Mouse (Mus musculus): ENCODE data around the gene Arhgef18.

Arhgef18 gene

DNA sequence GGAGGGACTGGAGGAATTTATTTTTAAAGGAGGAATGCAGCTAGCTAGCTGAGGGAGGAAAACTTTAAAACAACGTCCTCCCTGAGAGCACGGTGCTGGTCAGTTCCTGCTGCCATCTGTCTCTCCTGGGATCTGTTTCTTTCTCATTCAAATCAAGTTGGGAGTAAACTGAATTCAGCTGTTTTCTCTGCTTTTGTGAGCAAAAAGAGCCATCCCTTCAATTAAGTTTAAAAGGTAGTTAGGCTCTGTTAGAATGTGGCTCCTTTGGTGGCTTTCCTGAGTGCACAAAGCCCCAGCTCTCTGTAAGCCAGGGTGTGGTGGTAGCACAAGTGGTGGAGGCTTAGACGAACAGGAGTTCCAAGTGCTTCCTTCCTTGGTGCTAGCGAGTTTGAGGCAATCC lies 2.4 kb downstream of the Arhgef18 start:
- no peak for DNase-seq (ENCODE audit: low spot score in 2 of 2)

DNA sequence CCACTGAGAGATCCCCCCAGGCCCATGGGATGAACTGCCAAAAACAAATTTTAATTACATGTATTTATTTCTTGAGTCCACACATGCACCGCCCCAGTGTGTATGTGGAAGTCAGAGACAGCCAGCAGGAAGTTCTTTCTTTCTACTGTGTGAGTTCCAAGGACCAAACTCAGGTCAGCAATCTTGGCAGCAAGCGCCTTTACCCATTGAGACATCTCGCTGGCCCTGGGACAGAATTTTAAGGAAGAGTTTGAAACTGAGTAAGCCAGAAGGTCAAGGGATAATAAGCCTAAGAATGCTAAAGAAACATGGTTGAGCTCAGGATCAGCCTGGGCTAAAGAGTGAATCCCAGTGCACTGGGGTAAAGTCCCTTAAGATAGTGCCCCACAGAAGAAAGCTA lies 4.8 kb downstream of the Arhgef18 start:
- no peak for DNase-seq (ENCODE audit: low spot score in 2 of 2)

DNA sequence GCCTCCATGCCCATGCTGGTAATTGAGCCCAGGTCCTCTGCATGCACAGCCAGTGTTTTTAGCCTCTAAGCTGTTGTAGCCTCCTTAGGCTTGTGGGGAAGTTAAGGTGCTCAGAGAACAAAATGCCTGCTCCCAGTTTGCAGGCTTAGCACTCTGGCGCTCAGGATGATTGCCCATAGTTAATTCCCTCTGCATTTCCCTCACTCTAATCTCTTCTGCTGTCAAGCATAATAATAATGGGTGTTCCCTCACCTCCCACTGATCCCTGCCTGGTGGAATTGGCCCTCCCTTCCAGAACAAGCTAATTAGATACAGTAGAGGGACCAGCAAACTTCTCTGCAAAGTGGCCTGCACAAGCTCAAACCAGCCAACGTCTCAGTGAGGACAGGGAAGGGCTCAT lies 7.7 kb downstream of the Arhgef18 start:
- DNase-seq (ENCODE audit: low spot score in 2 of 2): no peak

DNA sequence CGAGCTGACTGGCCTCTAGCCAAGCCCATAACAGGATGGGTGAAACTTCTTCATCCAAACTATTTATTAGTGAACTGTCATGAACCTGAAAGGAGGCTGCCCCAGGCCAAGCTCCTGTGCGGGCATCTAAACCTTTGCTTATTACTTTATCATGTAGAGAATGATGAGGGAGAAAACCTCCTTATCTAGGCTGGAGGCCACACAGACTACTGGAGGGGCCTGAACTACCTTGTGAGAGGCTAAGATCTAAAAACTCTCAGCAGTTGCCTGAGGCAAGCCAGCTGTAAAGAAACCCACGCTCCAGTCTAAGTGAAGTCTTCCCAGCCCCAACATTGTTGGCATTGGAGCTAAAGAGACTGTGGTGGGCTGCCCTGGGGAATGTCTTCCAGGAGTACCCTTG lies 14.6 kb downstream of the Arhgef18 start:
- DNase-seq (ENCODE audit: low spot score in 2 of 2): no peak

DNA sequence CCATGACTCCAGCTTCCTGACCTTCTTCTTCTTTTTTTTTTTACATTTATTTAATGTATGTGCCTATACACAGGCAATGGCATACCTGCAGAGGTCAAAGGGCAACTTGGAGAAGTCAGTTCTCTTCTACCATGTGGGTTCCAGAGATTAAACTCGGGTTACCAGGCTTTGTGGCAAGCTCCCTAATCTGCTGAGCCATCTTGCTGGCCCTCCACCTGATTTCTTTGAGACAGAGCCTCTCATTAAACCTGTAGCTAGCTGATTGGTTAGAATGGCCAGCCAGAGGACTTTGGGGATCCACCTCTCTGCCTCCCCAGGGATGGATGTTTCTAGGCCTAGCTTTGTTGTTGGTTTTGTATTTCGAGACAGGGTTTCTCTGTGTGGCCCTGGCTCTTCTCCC lies 18.3 kb downstream of the Arhgef18 start:
- DNase-seq (ENCODE audit: low spot score in 2 of 2): no peak

DNA sequence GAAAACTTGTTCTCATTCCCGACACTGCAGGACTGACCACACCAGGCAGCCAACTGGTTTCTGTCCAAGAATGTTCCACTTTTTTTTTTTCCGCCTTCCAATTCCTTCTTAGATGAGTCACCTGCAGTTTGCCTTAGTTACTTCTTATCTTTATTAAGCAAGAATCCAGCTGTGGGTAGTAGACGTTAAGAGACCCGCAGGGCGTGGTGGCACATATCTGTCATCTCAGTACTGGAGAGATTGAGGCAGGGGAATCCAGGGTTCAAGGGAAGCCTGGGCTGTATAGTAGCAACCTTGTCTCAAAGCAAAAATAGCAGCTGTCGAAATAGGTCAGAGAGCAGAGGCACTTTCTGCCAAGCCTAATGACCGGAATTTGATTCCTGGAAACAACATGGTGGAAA lies 19.1 kb downstream of the Arhgef18 start:
- DNase-seq (ENCODE audit: low spot score in 2 of 2): no peak

DNA sequence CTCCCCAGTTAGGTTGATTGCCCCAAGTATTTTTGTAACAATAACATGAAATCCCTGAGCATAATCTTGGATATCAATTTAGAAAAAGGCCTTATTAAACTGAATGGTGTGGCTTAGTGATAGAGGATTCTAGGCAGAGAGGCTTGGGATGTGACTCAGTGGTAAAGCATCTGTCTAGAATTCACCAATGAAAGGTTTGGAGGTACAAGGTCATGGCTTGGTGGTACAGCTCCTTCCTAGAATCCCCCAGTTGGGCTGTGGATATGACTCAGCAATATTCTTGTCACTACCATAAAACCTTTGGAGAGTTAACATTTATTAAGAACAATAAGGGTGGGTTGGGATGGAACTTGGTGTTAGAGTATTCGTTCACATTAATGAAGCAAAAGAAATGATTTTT lies 20.0 kb downstream of the Arhgef18 start:
- DNase-seq (ENCODE audit: low spot score in 2 of 2): no peak

DNA sequence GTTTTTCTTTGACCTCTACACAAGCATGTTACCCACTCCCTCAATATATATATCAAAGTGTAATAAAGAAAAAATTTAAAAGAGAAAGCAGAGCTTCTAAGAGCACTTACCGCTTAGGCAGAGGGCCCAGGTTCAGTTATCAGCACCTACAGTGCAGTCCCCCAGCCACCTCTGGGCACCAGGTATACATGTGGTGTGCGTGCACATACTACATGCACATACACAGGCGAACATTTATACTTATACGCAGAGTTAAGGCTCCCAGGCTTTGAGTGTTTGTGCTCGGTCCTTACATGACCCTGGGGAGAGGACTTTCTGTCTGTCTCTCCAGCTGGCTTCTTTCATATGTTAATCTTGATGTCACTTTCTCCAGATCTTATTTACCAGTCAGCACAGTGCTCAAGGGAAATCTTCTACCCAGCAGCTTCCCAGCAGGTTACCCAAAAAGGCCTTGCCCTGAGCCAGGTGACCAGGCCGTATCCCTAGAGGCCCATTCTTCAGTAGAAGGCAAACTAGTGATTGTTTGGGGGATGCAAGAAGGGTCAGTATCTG lies 21.9 kb downstream of the Arhgef18 start:
- DNase-seq (ENCODE audit: low spot score in 2 of 2): no peak

DNA sequence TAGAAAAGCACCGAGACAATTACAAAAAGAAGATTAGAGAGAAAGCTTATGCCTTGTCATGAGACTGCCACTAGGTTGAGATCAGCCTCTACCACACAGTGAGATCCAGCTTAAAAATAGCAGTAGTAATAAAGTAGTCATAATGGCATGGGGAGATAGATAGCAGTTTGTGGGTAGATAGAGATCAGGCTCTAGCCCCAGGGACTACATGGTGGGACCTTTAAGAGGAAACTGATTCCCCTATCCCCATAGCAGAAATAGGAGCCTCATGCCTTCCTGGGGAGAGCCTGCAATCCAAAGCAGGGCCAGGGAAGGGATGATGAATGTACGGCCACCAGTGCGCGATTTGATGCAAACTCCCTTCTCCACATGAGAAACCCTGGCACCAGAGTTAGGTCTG lies 22.5 kb downstream of the Arhgef18 start:
- DNase-seq (ENCODE audit: low spot score in 2 of 2): no peak

DNA sequence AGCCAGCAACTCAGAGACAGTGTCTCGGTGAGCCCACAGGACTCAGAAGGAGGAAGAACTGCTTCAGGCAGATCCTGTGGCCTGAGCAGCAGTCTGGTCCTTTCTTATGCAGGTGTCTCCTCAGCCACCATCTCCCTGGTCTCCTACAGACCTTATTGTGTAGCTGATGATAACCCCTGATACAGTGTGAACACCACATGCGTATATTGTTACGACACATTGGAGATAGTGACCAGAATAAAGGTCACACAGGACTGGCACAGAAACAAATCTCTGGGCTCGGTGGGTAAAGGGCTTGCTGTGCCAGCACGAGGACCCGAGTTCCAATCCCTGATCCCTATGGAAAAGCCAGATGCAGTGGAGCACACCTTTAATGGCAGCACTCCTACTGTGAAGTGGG lies 22.9 kb downstream of the Arhgef18 start:
- DNase-seq (ENCODE audit: low spot score in 2 of 2): no peak

DNA sequence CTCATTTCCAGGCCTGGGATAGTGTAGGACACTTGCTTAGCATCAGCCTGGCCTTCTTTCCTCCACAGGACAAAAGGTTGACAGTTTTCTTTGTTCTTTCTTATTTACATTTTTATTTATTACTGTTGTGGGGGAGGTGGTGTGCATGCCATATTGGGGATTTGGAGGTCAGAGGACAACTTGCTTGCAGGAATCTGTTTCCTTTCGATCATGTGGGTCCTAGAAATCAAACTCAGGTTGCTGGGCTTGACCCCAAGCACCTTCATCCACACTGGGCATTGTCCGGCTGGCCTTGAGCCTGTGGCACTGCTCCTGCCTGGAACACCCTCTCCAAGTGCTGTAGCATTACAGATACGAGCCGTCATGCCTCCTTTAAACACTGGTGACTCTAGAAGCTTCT lies 24.0 kb downstream of the Arhgef18 start:
- no peak for DNase-seq (ENCODE audit: low spot score in 2 of 2)

DNA sequence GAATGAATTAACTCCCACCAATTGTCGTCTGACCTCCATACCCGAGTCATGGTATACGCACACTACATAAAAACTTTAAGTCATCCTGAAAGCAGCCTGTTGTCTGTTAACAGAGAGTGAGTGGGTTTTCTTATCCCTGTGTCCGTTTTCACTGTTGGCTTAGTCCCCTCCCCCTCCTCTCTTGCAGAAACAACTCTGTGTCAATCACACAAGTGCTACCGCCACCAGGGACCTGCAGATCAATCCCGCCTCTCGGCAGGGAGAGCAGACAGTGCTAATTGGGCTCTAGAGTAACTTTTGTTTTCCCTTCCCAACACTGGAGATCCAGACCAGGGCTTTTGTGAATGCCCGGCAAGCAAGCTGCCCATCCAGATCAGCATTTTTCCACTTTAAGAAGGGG lies 24.6 kb downstream of the Arhgef18 start:
- no peak for DNase-seq (ENCODE audit: low spot score in 2 of 2)

DNA sequence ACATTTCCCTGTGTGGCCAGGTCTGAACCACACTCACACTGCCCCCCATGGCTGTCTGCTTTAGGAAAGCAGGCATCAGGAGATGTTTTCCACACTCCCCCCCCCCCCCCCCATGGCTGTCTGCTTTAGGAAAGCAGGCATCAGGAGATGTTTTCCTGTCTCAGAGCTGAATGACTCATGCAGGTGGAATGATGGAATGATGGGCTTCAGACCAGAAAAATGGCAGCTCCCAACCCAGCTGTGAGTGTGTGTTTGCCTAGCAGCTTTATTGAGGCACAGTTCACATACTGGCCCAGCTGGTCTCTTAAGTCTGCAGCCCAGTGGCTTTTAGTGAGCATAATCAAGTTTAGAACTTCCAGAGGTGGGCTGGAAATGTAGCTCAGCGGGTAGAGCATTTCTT lies 25.3 kb downstream of the Arhgef18 start:
- DNase-seq (ENCODE audit: low spot score in 2 of 2): no peak

DNA sequence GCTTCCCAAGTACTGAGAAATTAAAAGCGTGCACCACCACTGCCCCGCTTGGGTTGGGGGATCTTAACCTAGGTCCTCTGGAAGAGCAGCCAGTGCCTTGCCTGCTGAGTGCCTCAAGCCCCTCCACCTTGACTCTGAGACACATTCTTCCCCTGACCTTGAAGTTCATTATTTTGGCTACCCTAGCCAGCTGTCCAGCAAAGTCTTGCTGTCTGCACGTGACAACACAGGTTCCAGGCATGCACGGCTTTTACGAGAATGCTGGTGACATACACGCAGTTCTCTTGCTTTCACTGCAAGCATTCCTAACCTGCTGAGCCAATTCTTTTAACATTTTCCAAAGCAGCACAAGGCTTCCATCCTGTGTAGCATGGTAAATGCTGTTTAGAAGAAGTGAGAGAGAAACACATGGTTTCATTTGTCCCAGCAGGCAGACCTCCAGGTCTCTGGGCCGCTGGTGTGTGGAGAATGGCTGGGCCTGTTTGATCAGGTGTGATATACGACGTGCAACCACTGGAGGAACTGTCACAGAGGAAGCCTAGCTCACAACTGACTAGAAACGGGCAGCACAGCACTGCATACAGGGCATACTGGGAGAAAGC lies 27.4 kb downstream of the Arhgef18 start:
- no peak for DNase-seq (ENCODE audit: low spot score in 2 of 2)

DNA sequence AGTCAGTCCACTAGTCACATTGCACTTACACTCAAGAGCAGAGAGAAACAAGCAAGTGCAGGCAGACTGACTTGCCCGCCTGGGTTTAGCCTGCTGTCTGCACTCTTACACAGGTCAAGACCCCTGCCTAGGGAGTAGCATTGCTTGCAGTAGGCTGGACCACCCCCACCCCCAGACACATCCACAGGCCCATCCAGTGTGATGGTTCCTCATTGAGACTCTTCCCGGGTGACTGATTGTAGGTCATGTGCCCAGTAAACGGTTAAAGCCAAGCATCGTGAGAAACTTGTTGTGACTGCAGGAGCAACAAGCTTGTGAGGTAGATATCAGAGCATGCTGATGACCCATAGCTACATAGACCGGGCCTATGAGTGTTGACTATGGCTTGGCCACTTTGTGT lies 28.7 kb downstream of the Arhgef18 start:
- no peak for DNase-seq (ENCODE audit: low spot score in 2 of 2)

DNA sequence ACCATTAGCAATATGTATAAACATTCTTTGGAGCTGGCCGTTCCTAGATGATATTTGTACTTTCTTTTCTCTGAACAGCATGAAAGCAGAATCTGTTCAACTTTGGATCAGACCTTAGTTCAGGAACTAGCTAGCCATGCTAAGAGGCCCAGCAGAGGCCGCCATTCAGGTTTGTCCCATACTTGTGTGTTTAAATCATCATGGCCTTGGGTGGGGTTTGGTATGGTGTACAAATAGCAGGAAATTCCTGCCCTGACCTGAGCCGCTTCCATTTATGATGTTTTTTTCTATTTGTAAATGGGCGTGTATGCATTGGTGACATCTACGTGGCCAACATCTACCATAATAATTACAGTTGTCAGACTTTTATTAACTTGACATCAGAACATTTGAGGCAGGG lies 32.4 kb downstream of the Arhgef18 start:
- no peak for DNase-seq (ENCODE audit: low spot score in 2 of 2)

DNA sequence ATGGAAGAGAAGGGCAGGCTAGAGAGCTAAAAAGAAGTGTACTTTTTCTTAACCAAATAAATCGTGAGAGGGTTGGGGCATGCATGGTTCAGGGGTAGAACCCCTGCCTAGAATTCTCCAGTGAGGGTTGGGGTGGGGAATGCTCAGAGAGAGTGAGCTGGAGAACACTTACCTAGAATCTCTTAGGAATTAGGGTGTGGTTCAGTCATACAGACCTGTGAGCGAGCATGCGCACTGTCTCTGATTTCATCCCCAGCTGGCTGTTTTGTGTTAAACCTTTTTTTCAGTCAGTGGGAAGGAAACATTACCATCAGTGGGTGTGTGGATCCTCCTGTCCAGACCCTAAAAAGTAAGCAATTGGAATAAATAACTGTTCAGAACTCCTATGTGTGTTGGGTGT lies 33.4 kb downstream of the Arhgef18 start:
- no peak for DNase-seq (ENCODE audit: low spot score in 2 of 2)

DNA sequence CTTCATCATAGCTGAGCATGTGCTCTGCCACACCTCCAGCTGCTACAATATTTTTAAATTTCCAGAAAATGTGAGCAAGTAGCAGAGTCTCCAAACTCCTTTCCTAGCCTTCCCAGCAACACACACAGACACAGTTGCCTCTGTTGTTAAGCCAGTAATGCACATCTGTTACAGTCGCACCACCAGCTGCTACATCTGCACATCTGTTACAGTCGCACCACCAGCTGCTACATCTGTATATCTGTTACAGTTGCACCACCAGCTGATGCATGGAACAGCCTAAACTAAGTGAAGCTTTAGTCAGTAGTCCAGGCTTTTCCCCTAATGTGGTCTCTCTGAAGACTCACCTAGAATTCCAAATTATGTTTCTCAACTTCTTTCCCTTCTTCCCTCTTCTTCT lies 35.6 kb downstream of the Arhgef18 start:
- DNase-seq (ENCODE audit: low spot score in 2 of 2): no peak

DNA sequence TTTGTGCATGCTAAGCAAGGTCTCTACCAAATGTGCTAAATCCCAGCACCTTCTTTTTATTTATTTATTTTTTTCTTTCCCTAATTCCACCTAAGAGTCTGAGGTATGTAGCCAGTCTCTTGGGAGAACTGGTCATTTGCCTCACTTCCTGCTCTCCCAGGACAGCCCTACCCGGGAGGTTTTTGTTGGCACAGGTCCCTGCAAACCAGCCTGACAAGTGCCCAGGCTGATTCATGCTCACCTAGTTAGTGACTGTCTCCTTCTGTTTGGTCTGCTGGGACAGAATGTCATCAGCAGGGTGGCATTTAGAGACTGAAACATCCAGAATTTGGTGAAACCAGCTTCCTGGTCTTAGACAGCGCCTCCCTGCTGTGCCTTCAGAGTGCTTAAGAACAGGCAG lies 37.2 kb downstream of the Arhgef18 start:
- no peak for DNase-seq (ENCODE audit: low spot score in 2 of 2)

DNA sequence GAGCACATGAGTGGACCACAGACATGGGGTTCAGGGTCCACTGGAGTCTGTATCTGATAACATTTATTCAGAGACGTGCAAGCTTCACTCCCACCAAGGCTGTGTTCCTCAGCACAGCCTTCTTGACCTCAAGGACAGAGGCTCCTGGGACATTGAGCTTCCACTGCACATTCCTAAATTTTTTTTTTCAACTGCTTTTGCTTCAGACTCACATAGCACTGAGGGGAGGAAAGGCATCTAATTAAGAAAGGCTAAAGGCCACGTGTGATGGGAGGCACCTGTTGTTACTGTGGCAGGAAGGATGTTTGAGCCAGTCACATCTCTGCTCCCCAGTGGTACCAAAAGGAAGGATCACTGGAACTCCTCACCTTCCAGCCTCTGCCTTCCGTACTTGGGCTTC lies 38.3 kb downstream of the Arhgef18 start:
- DNase-seq (ENCODE audit: low spot score in 2 of 2): no peak

DNA sequence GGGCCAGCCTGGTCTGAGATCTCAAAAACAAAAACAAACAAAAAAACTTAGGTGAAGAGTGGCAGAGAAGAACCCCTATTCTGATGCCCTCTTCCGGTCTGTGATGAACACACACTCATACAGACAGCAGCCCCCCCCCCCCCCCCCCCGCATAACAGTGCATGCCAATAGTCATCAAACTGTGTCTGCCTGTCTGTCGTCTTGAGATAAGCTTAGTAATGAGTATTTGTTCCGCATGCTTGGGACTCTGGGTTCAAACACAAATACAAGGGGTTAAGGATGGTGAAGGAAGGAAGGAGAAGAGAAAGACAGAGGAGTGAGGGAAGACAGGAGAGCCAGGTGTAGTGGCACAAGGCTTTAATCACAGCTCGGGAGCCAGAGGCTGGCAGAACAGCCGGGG lies 43.7 kb downstream of the Arhgef18 start:
- no peak for DNase-seq (ENCODE audit: low spot score in 2 of 2)

DNA sequence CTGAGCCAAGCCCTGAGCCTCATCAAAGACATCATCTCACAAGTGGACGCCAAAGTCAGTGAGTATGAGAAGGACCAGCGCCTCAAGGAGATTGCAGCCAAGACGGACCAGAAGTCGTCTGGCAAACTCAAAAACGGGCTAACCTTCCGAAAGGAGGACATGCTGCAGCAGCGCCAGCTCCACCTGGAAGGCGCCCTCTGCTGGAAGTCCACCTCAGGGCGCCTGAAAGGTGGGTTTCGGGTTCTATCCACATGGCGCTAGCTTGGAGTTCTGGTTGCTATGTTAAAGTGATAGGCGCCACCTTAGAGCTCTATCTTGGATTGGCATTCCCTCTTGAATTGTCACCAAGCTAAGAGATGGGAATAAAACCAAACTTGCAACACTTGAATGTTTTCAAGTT lies 46.7 kb downstream of the Arhgef18 start:
- no peak for DNase-seq (ENCODE audit: low spot score in 2 of 2)

DNA sequence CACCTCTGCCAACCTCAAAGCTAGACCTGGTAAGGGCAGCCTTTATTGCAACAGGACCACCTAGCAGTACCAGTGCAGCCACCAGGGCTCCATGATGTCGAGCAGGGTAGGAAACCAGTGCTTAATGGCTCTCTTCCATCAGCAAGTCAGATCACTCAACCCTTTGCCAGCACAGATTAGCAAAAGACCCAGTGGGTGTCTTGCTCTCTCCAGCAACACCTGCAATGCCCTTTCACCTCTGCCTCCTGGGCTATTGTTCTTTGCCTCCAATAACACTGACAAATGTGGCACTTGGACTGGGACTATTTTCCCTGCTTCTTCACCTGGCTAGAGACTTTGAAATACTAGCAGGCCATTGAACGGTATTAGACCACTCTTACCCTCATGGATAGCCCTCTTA lies 56.4 kb downstream of the Arhgef18 start:
- no peak for DNase-seq (ENCODE audit: low spot score in 2 of 2)

DNA sequence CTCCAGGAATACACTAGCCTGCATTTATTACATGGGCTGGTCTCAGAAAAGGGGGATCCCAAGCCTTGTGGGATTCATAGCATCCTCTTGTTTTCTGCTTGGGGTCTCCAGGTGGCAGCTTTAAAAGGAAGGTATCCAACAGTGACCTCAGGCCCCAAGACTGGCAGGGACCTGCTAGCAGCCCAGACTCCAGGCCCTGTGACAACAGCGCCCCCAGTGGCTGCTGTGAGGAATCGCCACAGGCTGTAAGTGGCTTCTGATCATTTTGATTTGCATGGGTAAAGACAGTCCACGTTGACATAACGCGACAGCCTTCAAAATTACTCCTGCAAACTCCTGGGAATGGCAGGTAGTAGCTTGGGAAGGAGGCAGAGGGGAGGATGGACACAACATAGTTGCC lies 57.9 kb downstream of the Arhgef18 start:
- DNase-seq (ENCODE audit: low spot score in 2 of 2): peak in 1 of 2 experiments; percentile 37
